Mouse (Mus musculus): ENCODE data around the gene Rad51ap2.

Rad51ap2 gene

GRCm38 (mm10) chr12:11455549-11456194 is at the start of gene Rad51ap2:
Gene Rad51ap2 (plus strand): TSS chr12:11456079.
- DNase-seq (ENCODE audit: low spot score in 2 of 2) = peak; percentile 93 to 94

- peak; percentile 47 to 52 for DNase-seq (ENCODE audit: low spot score in 2 of 2)
Measured at GRCm38 (mm10) chr12:11407679-11408078, 48.2 kb upstream of the Rad51ap2 start.

GRCm38 (mm10) chr12:11418112-11418511 is 37.8 kb upstream of the Rad51ap2 start:
- DNase-seq (ENCODE audit: low spot score in 2 of 2) = no peak

GRCm38 (mm10) chr12:11427396-11427795 is 28.5 kb upstream of the Rad51ap2 start:
- no peak for DNase-seq (ENCODE audit: low spot score in 2 of 2)

GRCm38 (mm10) chr12:11433126-11433525 is 22.8 kb upstream of the Rad51ap2 start:
- no peak for DNase-seq (ENCODE audit: low spot score in 2 of 2)

GRCm38 (mm10) chr12:11433716-11434115 is 22.2 kb upstream of the Rad51ap2 start:
- DNase-seq (ENCODE audit: low spot score in 2 of 2) = peak; percentile 42 to 54

GRCm38 (mm10) chr12:11434446-11434845 is 21.4 kb upstream of the Rad51ap2 start:
- DNase-seq (ENCODE audit: low spot score in 2 of 2) = no peak

- peak in 1 of 2 experiments; percentile 40 for DNase-seq (ENCODE audit: low spot score in 2 of 2)
Measured at GRCm38 (mm10) chr12:11435246-11436022, 20.4 kb upstream of the Rad51ap2 start.

- no peak for DNase-seq (ENCODE audit: low spot score in 2 of 2)
Measured at GRCm38 (mm10) chr12:11436023-11436350, 19.9 kb upstream of the Rad51ap2 start.

GRCm38 (mm10) chr12:11436497-11437265 is 19.2 kb upstream of the Rad51ap2 start, which contains the start of gene Vsnl1:
Gene Vsnl1 (minus strand): TSS chr12:11436613.
- peak; percentile 96 to 97 for DNase-seq (ENCODE audit: low spot score in 2 of 2)

GRCm38 (mm10) chr12:11437266-11437906 is 18.5 kb upstream of the Rad51ap2 start:
- peak; percentile 90 to 93 for DNase-seq (ENCODE audit: low spot score in 2 of 2)

GRCm38 (mm10) chr12:11437907-11438447 is 17.9 kb upstream of the Rad51ap2 start:
- DNase-seq (ENCODE audit: low spot score in 2 of 2) = peak in 1 of 2 experiments; percentile 37

GRCm38 (mm10) chr12:11454146-11454545 is 1.7 kb upstream of the Rad51ap2 start:
- DNase-seq (ENCODE audit: low spot score in 2 of 2) = no peak

- peak in 1 of 2 experiments; percentile 31 for DNase-seq (ENCODE audit: low spot score in 2 of 2)
Measured at GRCm38 (mm10) chr12:11456213-11456612, 334 bp downstream of the Rad51ap2 start.

- no peak for DNase-seq (ENCODE audit: low spot score in 2 of 2)
Measured at GRCm38 (mm10) chr12:11456632-11457031, 753 bp downstream of the Rad51ap2 start.

All from right cerebral cortex, postnatal 10 days (tissue).